Mouse (Mus musculus) forebrain, embryonic 16.5 days (tissue): Measurements from ENCODE around the gene Unk. TPM values are rescaled to one million over a fixed set of nuclear protein-coding genes. Genes with fewer than 3 reads are reported as not detected.

Source experiments
- ATAC-seq: fragments of 200-750 bp; cut with Nextera tagmentation; 2 replicates; pipeline ENCODE4 v1.8.0; 2017; ENCODE audit warnings: mild to moderate bottlenecking, moderate library complexity
- H3K27ac ChIP-seq: fragments of 300-500 bp; sonication (generic); 2 replicates; pipeline ENCODE4 v1.5.1; 2014; ENCODE audit warnings: low read length, control low read depth
- H3K27me3 ChIP-seq: fragments of 300-500 bp; sonication (generic); replicated peaks from 2 replicates; pipeline ENCODE4 v1.6.1; 2014; ENCODE audit warnings: low read length; ENCODE audit not compliant: control insufficient read depth, insufficient read depth
- H3K36me3 ChIP-seq: fragments of 300-500 bp; sonication (generic); 2 replicates; pipeline ENCODE4 v1.6.1; 2014; ENCODE audit not compliant: control insufficient read depth, insufficient read depth
- H3K4me1 ChIP-seq: fragments of 300-500 bp; sonication (generic); replicated peaks from 2 replicates; pipeline ENCODE4 v1.6.1; 2014; ENCODE audit warnings: low read length; ENCODE audit not compliant: control insufficient read depth, insufficient read depth
- H3K4me2 ChIP-seq: fragments of 300-500 bp; sonication (generic); 2 replicates; pipeline ENCODE4 v1.6.1; 2014; ENCODE audit warnings: mild to moderate bottlenecking, low read length, control low read depth
- H3K4me3 ChIP-seq: fragments of 300-500 bp; sonication (generic); replicated peaks from 2 replicates; pipeline ENCODE4 v1.5.1; 2014; ENCODE audit warnings: mild to moderate bottlenecking, low read length, control low read depth
- H3K9ac ChIP-seq: fragments of 300-500 bp; sonication (generic); replicated peaks from 2 replicates; pipeline ENCODE4 v1.6.1; 2014; ENCODE audit warnings: low read depth, low read length, control low read depth
- H3K9me3 ChIP-seq: fragments of 300-500 bp; sonication (generic); 2 replicates; pipeline ENCODE4 v1.6.1; 2016; ENCODE audit warnings: low read length; ENCODE audit not compliant: control insufficient read depth
- WGBS: fragments of 180-500 bp; shearing (Covaris S2); extraction: QIAGEN DNeasy Blood & Tissue Kit; methylation state at CpG from one replicate; pipeline ENCODE4 v1.1.7; 2014; 5-methylcytosine and 5-hydroxymethylcytosine counted together
- polyA plus RNA-seq: library from polyadenylated mRNA; unstranded; fragments of >200 nt; fragmentation: Nextera tagmentation; extraction: Ambion mirVana; gene quantifications from 2 replicates; pipeline ENCODE4 v1.2.1, GENCODE M21; 2015

Gene Unk
- polyA plus RNA-seq, 1 experiment from 2014 or later: 42.1 TPM

DNA sequence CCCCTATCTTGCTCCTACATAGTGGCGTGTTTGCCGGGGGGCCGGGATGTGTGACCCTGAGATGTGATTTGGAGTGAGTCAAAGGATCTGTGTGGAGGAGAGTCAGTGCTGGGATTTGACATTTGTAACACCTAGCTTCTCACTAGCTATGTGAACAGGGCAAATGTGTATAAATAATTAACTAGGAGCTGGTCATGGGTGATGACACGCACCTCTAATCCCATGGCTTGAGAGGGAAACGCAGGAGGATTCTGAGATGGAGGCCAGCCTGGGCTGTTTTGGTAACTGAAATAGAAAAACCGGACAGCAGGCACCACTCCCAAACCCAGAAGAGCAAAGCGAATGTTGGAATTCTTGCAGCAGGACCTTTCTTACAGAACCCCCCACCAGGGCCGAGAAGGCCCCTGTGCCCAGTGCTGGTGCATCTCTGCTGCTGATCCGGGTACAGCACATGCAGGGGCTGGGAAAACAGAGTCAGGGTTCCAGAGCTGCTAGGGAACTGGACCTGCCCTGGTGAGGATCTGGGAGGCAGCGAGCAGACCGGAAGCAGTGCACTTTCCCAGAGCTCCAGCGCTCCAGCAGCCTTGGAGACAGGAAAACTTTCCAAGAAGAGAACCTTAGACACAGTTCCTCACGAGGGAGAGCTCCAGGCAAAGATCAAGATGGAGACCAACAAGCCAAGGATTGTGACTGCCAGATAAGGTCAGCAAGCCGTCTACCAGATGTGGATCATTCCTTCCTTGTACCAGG, 68.8 kb downstream of the Unk start:
- no peaks in the 10 kb centered on the region for H3K36me3 ChIP-seq
- H3K4me1 ChIP-seq: peaks cover 14% of the 10 kb centered on the region
- H3K4me2 ChIP-seq: no peak overlapping the region
- no peak overlapping the region for H3K4me3 ChIP-seq
- H3K9ac ChIP-seq: no peak overlapping the region
- 0 out of 2 replicates have a peak, but pooled peaks cover 4% of the 10 kb centered on the region for H3K9me3 ChIP-seq
- no peaks in the 10 kb centered on the region for H3K27me3 ChIP-seq
- H3K27ac ChIP-seq: no peak overlapping the region
- WGBS: 83% methylated on average over 14 of the region's 14 CpGs
- ATAC-seq: no peak

DNA sequence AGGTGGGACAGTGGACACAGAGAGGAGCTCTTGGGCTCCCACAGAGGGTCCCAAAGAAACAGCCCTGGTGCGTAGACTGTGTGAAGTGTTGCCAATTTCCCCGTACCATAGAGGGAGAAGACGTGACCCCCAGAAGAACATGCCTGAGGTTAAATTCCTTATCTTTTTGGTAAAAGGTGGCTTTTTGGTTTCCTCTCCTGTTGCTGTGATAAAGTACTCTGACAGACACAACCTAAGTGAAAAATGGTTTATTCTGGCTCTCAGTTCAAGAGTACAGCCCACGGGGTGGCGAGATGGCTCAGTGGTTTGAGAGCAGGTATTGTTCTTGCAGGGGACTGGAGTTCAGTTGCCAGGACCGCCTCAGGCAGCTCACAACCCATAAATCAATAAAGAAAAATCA, 69.3 kb downstream of the Unk start:
- no peak overlapping the region for H3K27ac ChIP-seq
- no peaks in the 10 kb centered on the region for H3K27me3 ChIP-seq
- 0 out of 2 replicates have a peak, but pooled peaks cover 4% of the 10 kb centered on the region for H3K9me3 ChIP-seq
- WGBS: 93% methylated on average over 6 of the region's 6 CpGs
- no peak for ATAC-seq
- H3K9ac ChIP-seq: no peak overlapping the region
- no peak overlapping the region for H3K4me2 ChIP-seq
- no peak overlapping the region for H3K4me3 ChIP-seq
- H3K36me3 ChIP-seq: no peaks in the 10 kb centered on the region
- peaks cover 20% of the 10 kb centered on the region for H3K4me1 ChIP-seq

DNA sequence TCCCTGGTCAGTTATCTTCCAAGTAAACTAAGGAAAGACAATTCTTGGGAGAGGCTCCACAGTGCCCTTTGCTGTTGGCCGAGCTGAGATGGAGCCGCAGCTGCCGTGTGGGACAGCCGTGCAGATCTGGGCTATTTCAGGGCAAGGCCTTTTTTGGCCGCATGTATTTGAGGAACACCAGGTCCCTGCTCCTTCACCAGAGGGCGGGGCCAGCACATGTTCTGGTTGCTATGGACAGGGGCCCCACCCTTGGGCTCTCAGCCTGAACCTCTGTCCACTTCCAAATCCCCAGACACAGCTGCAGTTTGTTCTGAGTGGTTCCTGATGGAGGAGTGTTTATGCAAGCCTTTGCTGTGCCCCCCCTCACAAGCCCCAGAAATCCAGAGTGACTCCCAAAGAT, 70.3 kb downstream of the Unk start:
- ATAC-seq: no peak
- 93% methylated on average over 6 of the region's 6 CpGs for WGBS

GRCm38 (mm10) chr11:116100839-116101238, 70.7 kb downstream of the Unk start:
- H3K27ac ChIP-seq: no peak overlapping the region

More for the DNA sequence above, 70.3 kb downstream of the Unk start:
- Histone ChIP-seq H3K4me3 (no peak overlapping the region), H3K36me3 (no peaks in the 10 kb centered on the region), H3K9ac (no peak overlapping the region), H3K9me3 (0 out of 2 replicates have a peak, but pooled peaks cover 4% of the 10 kb centered on the region), H3K27ac (no peak overlapping the region), H3K27me3 (no peaks in the 10 kb centered on the region; the same call in 1 of the 2 replicates), H3K4me2 (no peak overlapping the region), H3K4me1 (peaks cover 21% of the 10 kb centered on the region)

DNA sequence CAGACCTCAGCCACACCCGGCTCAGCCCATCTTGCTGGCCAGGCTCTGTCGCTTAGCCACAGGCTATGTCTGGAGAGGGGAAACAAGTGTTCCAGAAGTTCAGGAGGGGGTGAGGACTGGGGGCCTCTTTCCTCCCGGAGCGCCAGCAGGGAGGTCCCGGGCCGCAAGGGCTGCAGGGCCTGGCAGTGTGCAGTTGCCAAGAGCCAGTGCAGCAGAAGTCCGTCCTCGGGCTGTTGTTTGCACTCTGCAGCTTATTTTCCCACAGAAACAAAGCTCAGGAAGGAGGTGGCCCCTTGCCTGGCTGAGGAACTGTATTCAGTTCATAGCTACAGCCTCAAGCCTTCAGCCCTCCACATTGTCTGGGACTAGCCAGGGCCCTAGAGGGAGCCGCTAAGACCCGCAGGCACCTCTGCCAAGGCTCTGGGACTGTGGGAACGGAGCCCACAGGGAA, 71.8 kb downstream of the Unk start:
- no peak overlapping the region for H3K4me2 ChIP-seq
- peak; percentile 93 for ATAC-seq
- H3K9me3 ChIP-seq: no peaks in the 10 kb centered on the region
- WGBS: 9% methylated on average over 11 of the region's 11 CpGs
- H3K9ac ChIP-seq: peak overlapping the region; percentile 22; the same call in 1 of the 2 replicates
- no peak overlapping the region for H3K4me3 ChIP-seq
- H3K27me3 ChIP-seq: peaks cover 15% of the 10 kb centered on the region
- H3K27ac ChIP-seq: peak overlapping the region; percentile 75
- no peaks in the 10 kb centered on the region for H3K36me3 ChIP-seq
- peaks cover 29% of the 10 kb centered on the region for H3K4me1 ChIP-seq

More at GRCm38 (mm10) chr11:116100839-116101238, 70.7 kb downstream of the Unk start:
- no peak overlapping the region for H3K4me2 ChIP-seq
- 0 out of 2 replicates have a peak, but pooled peaks cover 4% of the 10 kb centered on the region for H3K9me3 ChIP-seq
- H3K4me1 ChIP-seq: peaks cover 21% of the 10 kb centered on the region
- H3K4me3 ChIP-seq: no peak overlapping the region
- H3K9ac ChIP-seq: no peak overlapping the region
- no peak for ATAC-seq
- 82% methylated on average over 7 of the region's 7 CpGs for WGBS
- no peaks in the 10 kb centered on the region for H3K36me3 ChIP-seq
- peaks cover 4% of the 10 kb centered on the region; the same call in 1 of the 2 replicates for H3K27me3 ChIP-seq

DNA sequence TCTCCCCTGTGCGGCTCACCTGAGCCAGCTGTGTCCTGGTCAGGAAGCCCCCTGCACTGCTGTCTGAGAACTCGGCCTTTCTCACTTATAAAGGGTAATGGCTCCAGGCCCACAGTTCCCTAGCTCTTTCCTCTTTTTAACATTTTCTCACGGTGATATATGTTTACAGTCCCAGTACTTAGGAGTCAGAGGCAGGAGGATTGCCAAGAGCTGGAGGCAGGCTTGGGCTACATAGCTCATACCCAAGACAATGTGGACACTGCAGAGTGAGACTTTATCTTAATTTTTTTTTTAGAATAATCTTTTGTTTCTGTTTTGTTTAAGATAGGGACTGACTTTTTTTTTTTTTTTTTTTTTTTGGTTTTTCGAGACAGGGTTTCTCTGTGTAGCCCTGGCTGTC, 72.3 kb downstream of the Unk start:
- Histone ChIP-seq H3K27me3 (peaks cover 20% of the 10 kb centered on the region), H3K36me3 (no peaks in the 10 kb centered on the region), H3K9ac (no peak overlapping the region), H3K9me3 (no peaks in the 10 kb centered on the region), H3K27ac (peak overlapping the region; percentile 75), H3K4me3 (no peak overlapping the region), H3K4me1 (peaks cover 32% of the 10 kb centered on the region), H3K4me2 (no peak overlapping the region)
- WGBS: 33% methylated on average over 3 of the region's 4 CpGs
- ATAC-seq: peak; percentile 31

- WGBS: 75% methylated on average over 12 of the region's 12 CpGs
- Histone ChIP-seq H3K36me3 (no peaks in the 10 kb centered on the region), H3K27me3 (peaks cover 31% of the 10 kb centered on the region), H3K4me1 (peaks cover 40% of the 10 kb centered on the region), H3K9ac (no peak overlapping the region), H3K9me3 (no peaks in the 10 kb centered on the region), H3K4me3 (no peak overlapping the region), H3K27ac (no peak overlapping the region), H3K4me2 (no peak overlapping the region)
- no peak for ATAC-seq
Observed at GRCm38 (mm10) chr11:116103572-116103971, 73.5 kb downstream of the Unk start.

GRCm38 (mm10) chr11:116104006-116104646, 74.0 kb downstream of the Unk start:
- Histone ChIP-seq H3K4me3 (no peak overlapping the region), H3K36me3 (no peaks in the 10 kb centered on the region), H3K4me1 (peaks cover 44% of the 10 kb centered on the region), H3K9me3 (no peaks in the 10 kb centered on the region), H3K4me2 (no peak overlapping the region), H3K9ac (no peak overlapping the region), H3K27me3 (peaks cover 36% of the 10 kb centered on the region), H3K27ac (no peak overlapping the region)
- WGBS: 42% methylated on average over 14 of the region's 14 CpGs
- no peak for ATAC-seq

GRCm38 (mm10) chr11:116105065-116105464, 74.9 kb downstream of the Unk start:
- Histone ChIP-seq H3K9me3 (no peaks in the 10 kb centered on the region), H3K27ac (no peak overlapping the region), H3K4me3 (no peak overlapping the region), H3K4me2 (no peak overlapping the region), H3K27me3 (peaks cover 44% of the 10 kb centered on the region), H3K9ac (no peak overlapping the region), H3K4me1 (peaks cover 53% of the 10 kb centered on the region), H3K36me3 (no peaks in the 10 kb centered on the region)
- ATAC-seq: no peak
- WGBS: 90% methylated on average over 2 of the region's 2 CpGs
